23 mouse cellular contexts compared by ENCODE assay signal in the genomic region with DNA sequence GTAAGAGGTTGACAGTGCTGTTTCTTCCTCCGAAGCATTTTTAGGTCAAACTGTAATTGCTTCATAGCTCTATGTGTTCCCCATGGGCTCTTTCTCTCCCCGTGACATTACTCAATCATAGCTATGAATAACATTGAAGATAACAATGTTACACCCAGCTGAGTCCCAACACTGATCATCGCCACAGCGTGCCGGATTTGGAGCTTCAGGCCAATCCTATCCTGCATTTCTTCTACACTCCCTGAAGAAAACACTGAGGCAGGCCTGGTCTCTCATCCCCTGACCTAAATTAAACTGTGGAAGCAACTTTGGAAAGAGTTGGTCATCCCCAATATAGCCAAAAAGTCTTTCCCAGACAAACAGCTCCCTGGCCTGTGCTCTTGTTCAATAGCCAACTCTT.
DNase-seq lines count a peak whose midpoint lies in the region; ATAC-seq and TF ChIP-seq lines count a peak whose summit lies in the region.
"Had no signal": no experiment of that assay in that cellular context is flagged by ENCODE, and none has a peak within 500 bp of the region (broad histone marks: within the 10 kb centered on the region; RNA-seq: fewer than 3 reads in every experiment).

No protein-coding gene starts in this region.

- no peak for TF ChIP-seq EP300 in heart, adult 2 months (IDR thresholded peaks at IDR 0.05; ENCODE audit: insufficient read depth, low read depth, low read length)
- no peak for TF ChIP-seq EP300 in heart, postnatal 0 days (IDR thresholded peaks at IDR 0.05; ENCODE audit: low read depth)

- H3K4me3 ChIP-seq in heart, adult 2 months: no peak overlapping the region
- H3K4me3 ChIP-seq in heart, embryonic 11.5 days (ENCODE audit: low read depth, low read length): no peak overlapping the region
- no peak overlapping the region for H3K4me3 ChIP-seq in heart, postnatal 0 days (ENCODE audit: low read depth, low read length)
- H3K4me3 ChIP-seq: hindbrain, embryonic 15.5 days; kidney, embryonic 15.5 days; limb, embryonic 12.5 days; liver, embryonic 12.5 days; megakaryocyte, embryonic 14.5 days; stomach, embryonic 15.5 days had no signal

- ATAC-seq in heart, embryonic 11.5 days (replicated peaks; ENCODE audit: insufficient number of reproducible peaks, low FRiP score, low TSS enrichment): no peak
- ATAC-seq in heart, postnatal 0 days (ENCODE audit: insufficient read depth, low read depth): no peak
- ATAC-seq: forebrain, embryonic 16.5 days; intestine, postnatal 0 days; liver, embryonic 12.5 days had no signal

- no peak for TF ChIP-seq POLR2A in heart, adult 2 months (IDR thresholded peaks at IDR 0.05; ENCODE audit: insufficient read depth, low read depth, low read length)

- peak; percentile 31 to 66 for DNase-seq in heart, adult 2 months
- DNase-seq in gastrocnemius, postnatal 14 days: peak; percentile 23
- peak; percentile 12 for DNase-seq in heart, postnatal 0 days (ENCODE audit: low spot score)
- DNase-seq in skeletal muscle tissue, adult 2 months (ENCODE audit: low read depth, low spot score): peak; percentile 79
- DNase-seq in kidney, postnatal 25 days: no peak
- DNase-seq in frontal cortex, adult 2 months (ENCODE audit: extremely low spot score in 1 of 2, low spot score in 1 of 2): no peak
- DNase-seq: adrenal gland, postnatal 36 days; cerebellum, adult 18-20 months; cerebellum, postnatal 25 days; embryo, embryonic 11 days; lung, embryonic 14.5 days; midbrain, embryonic 14.5 days; right cerebral cortex, postnatal 25 days; thymus, adult 2 months had no signal

- no peak overlapping the region; the same call in 1 of the 2 replicates for H3K27ac ChIP-seq in heart, adult 2 months
- no peak overlapping the region for H3K27ac ChIP-seq in heart, embryonic 11.5 days (ENCODE audit: low read depth, low read length)
- no peak overlapping the region for H3K27ac ChIP-seq in heart, postnatal 0 days (ENCODE audit: low read depth)
- H3K27ac ChIP-seq: hindbrain, embryonic 15.5 days; kidney, embryonic 15.5 days; limb, embryonic 12.5 days; liver, embryonic 12.5 days; stomach, embryonic 15.5 days had no signal

- H3K27me3 ChIP-seq in heart, adult 2 months (ENCODE audit: control insufficient read depth, insufficient read depth, low read length): no peaks in the 10 kb centered on the region
- H3K27me3 ChIP-seq in heart, embryonic 11.5 days (ENCODE audit: control insufficient read depth, insufficient read depth, low read length): no peaks in the 10 kb centered on the region
- H3K27me3 ChIP-seq in heart, postnatal 0 days (ENCODE audit: control insufficient read depth, insufficient read depth, low read length): no peaks in the 10 kb centered on the region
- H3K27me3 ChIP-seq: hindbrain, embryonic 15.5 days; kidney, embryonic 15.5 days; limb, embryonic 12.5 days; liver, embryonic 12.5 days; megakaryocyte, embryonic 14.5 days; stomach, embryonic 15.5 days had no signal

- no peak overlapping the region for H3K9ac ChIP-seq in heart, adult 2 months (ENCODE audit: low read depth, low read length)
- no peak overlapping the region for H3K9ac ChIP-seq in heart, embryonic 11.5 days (ENCODE audit: low read depth, low read length)
- H3K9ac ChIP-seq in heart, postnatal 0 days (replicated peaks; ENCODE audit: low read depth, low read length): no peak overlapping the region
- H3K9ac ChIP-seq: hindbrain, embryonic 15.5 days; kidney, embryonic 15.5 days; limb, embryonic 12.5 days; liver, embryonic 12.5 days; lung, embryonic 14.5 days; stomach, embryonic 15.5 days had no signal

- H3K4me1 ChIP-seq in heart, adult 2 months (ENCODE audit: control insufficient read depth, insufficient read depth, low read length): no peaks in the 10 kb centered on the region
- no peaks in the 10 kb centered on the region for H3K4me1 ChIP-seq in heart, embryonic 11.5 days (ENCODE audit: control insufficient read depth, insufficient read depth, low read length)
- H3K4me1 ChIP-seq in heart, postnatal 0 days (ENCODE audit: control insufficient read depth, insufficient read depth): no peaks in the 10 kb centered on the region
- H3K4me1 ChIP-seq: kidney, embryonic 15.5 days; limb, embryonic 12.5 days; liver, embryonic 12.5 days; megakaryocyte, embryonic 14.5 days; stomach, embryonic 15.5 days had no signal

- H3K36me3 ChIP-seq in heart, adult 2 months (ENCODE audit: control insufficient read depth, insufficient read depth, low read length): no peaks in the 10 kb centered on the region
- no peaks in the 10 kb centered on the region for H3K36me3 ChIP-seq in heart, embryonic 11.5 days (ENCODE audit: control insufficient read depth, insufficient read depth, low read length)
- no peaks in the 10 kb centered on the region for H3K36me3 ChIP-seq in heart, postnatal 0 days (replicated peaks; ENCODE audit: control insufficient read depth, insufficient read depth, low read length)
- H3K36me3 ChIP-seq: hindbrain, embryonic 15.5 days; kidney, embryonic 15.5 days; limb, embryonic 12.5 days; liver, embryonic 12.5 days; stomach, embryonic 15.5 days had no signal

- no peak for TF ChIP-seq CTCF in heart, adult 2 months (IDR thresholded peaks at IDR 0.05)
- TF ChIP-seq CTCF in heart, postnatal 0 days (IDR thresholded peaks at IDR 0.05; ENCODE audit: low read depth): no peak

- intact Hi-C loops in heart, adult 2 months (cut with DNase I): no loop called here
- intact Hi-C loops in gastrocnemius, postnatal 14 days (cut with DNase I; ENCODE audit: low total_unique reads): no loop called here

- H3K9me3 ChIP-seq in heart, embryonic 11.5 days (replicated peaks; ENCODE audit: control insufficient read depth, low read length): no peaks in the 10 kb centered on the region
- 0 out of 2 replicates have a peak, but pooled peaks cover 4% of the 10 kb centered on the region for H3K9me3 ChIP-seq in heart, postnatal 0 days (replicated peaks; ENCODE audit: control insufficient read depth, low read length)
- H3K9me3 ChIP-seq: hindbrain, embryonic 15.5 days; kidney, embryonic 15.5 days; limb, embryonic 12.5 days; stomach, embryonic 15.5 days had no signal

- no peaks in the 10 kb centered on the region for H3K79me2 ChIP-seq in heart, adult 2 months (replicated peaks; ENCODE audit: control insufficient read depth, insufficient read depth, low read length)

- no peak overlapping the region for H3K4me2 ChIP-seq in heart, embryonic 11.5 days
- H3K4me2 ChIP-seq in heart, postnatal 0 days (ENCODE audit: low read depth, low read length): no peak overlapping the region
- H3K4me2 ChIP-seq: hindbrain, embryonic 15.5 days; kidney, embryonic 15.5 days; limb, embryonic 12.5 days; liver, embryonic 12.5 days; lung, embryonic 14.5 days; stomach, embryonic 15.5 days had no signal

- 56% methylated on average over 5 of the region's 5 CpGs for WGBS in heart, adult 2 months
- 86% methylated on average over 5 of the region's 5 CpGs for WGBS in heart, embryonic 11.5 days (ENCODE audit: insufficient replicate concordance)
- WGBS in heart, postnatal 0 days: 70% methylated on average over 5 of the region's 5 CpGs

Comparison
In these comparisons a context has a peak if more than half of its experiments do, and no peak if none do; other contexts are left out.
1. DNase-seq: peak in heart, adult 2 months (2 of 2), gastrocnemius, postnatal 14 days (single experiment), heart, postnatal 0 days (single experiment) and skeletal muscle tissue, adult 2 months (single experiment); none in kidney, postnatal 25 days (0 of 2) and frontal cortex, adult 2 months (0 of 2).